Mouse (Mus musculus): ENCODE results near the gene Exd1. TPM values are rescaled to one million over a fixed set of nuclear protein-coding genes. Genes with fewer than 3 reads are reported as not detected.
A peak's percentile ranks its signal among the peaks of the same experiment; 100 is the strongest.

Gene Exd1
- total and polyA plus RNA-seq, 3 experiments, result 0.27 to 0.88 TPM; not detected in 1

- Histone ChIP-seq H3K9ac (ENCODE audit: control insufficient read depth, low read depth, low read length, poor library complexity, severe bottlenecking) (peak overlapping the region; percentile 93), H3K79me2 (ENCODE audit: control insufficient read depth, insufficient read depth, low read length, poor library complexity) (peaks cover 10% of the 10 kb centered on the region), H3K4me1 (ENCODE audit: control insufficient read depth in 1 of 2, insufficient read depth in 2 of 2, low read length in 2 of 2) (peaks cover 0 to 16% of the 10 kb centered on the region in 2 experiments; a peak in 2 of 4 replicates), H3K27ac (ENCODE audit: control insufficient read depth, low read depth, low read length) (peak overlapping the region; percentile 27), H3K4me3 (ENCODE audit: control insufficient read depth in 1 of 2, insufficient read depth in 1 of 2, low read depth in 2 of 2, low read length in 2 of 2) (peak overlapping the region; percentile 88 to 97), H3K27me3 (ENCODE audit: control insufficient read depth in 1 of 2, insufficient read depth in 2 of 2, low read length in 2 of 2) (no peaks in the 10 kb centered on the region), H3K9me3 (replicated peaks; ENCODE audit: insufficient read depth, low read length) (no peaks in the 10 kb centered on the region), H3K36me3 (ENCODE audit: control insufficient read depth in 1 of 2, insufficient read depth in 2 of 2, low read length in 2 of 2) (peaks cover 0 to 21% of the 10 kb centered on the region in 2 experiments; a peak in 2 of 4 replicates)
- TF ChIP-seq ELF1 (IDR thresholded peaks at IDR 0.05; ENCODE audit: low read depth, low read length), result no peak
- TF ChIP-seq CHD2 (IDR thresholded peaks at IDR 0.05; ENCODE audit: low read length), result no peak
- TF ChIP-seq MAX (IDR thresholded peaks at IDR 0.05; ENCODE audit: low read length), result no peak
- no peak for TF ChIP-seq ZNF384 (IDR thresholded peaks at IDR 0.05; ENCODE audit: low read depth, low read length)
- no peak for TF ChIP-seq JUND (IDR thresholded peaks at IDR 0.05; ENCODE audit: low read depth, low read length)
- no peak for DNase-seq (ENCODE audit: low read depth, low spot score)
Observed at GRCm38 (mm10) chr2:119548371-119548660, 889 bp upstream of the Exd1 start.

GRCm38 (mm10) chr2:119546848-119547521, 442 bp downstream of the Exd1 start:
- Histone ChIP-seq H3K4me1 (ENCODE audit: control insufficient read depth in 1 of 2, insufficient read depth in 2 of 2, low read length in 2 of 2) (peaks cover 0 to 16% of the 10 kb centered on the region in 2 experiments; a peak in 2 of 4 replicates), H3K27me3 (ENCODE audit: control insufficient read depth in 1 of 2, insufficient read depth in 2 of 2, low read length in 2 of 2) (no peaks in the 10 kb centered on the region), H3K79me2 (ENCODE audit: control insufficient read depth, insufficient read depth, low read length, poor library complexity) (peaks cover 8% of the 10 kb centered on the region), H3K9me3 (replicated peaks; ENCODE audit: insufficient read depth, low read length) (no peaks in the 10 kb centered on the region), H3K27ac (ENCODE audit: control insufficient read depth, low read depth, low read length) (peak overlapping the region; percentile 83), H3K36me3 (ENCODE audit: control insufficient read depth in 1 of 2, insufficient read depth in 2 of 2, low read length in 2 of 2) (peaks cover 0 to 21% of the 10 kb centered on the region in 2 experiments; a peak in 2 of 4 replicates), H3K9ac (ENCODE audit: control insufficient read depth, low read depth, low read length, poor library complexity, severe bottlenecking) (peak overlapping the region; percentile 74), H3K4me3 (ENCODE audit: control insufficient read depth in 1 of 2, insufficient read depth in 1 of 2, low read depth in 2 of 2, low read length in 2 of 2) (peak overlapping the region; percentile 5 to 97; a peak in 3 of 4 replicates)
- TF ChIP-seq BHLHE40 (IDR thresholded peaks at IDR 0.05; ENCODE audit: borderline replicate concordance, low read depth, low read length) (no peak), TBP (IDR thresholded peaks at IDR 0.05; ENCODE audit: low read depth, low read length) (0 out of 2 replicates have a peak, but pooled peaks have one; percentile 30), CTCF (IDR thresholded peaks at IDR 0.05 in 2 of 3, conservative IDR thresholded peaks at IDR 0.05 in 1 of 3; ENCODE audit: control insufficient read depth in 1 of 3, insufficient read depth in 1 of 3, low read depth in 2 of 3, low read length in 3 of 3, poor library complexity in 1 of 3, severe bottlenecking in 1 of 3) (peak; percentile 80 to 91 (median 84)), POLR2A (IDR thresholded peaks at IDR 0.05; ENCODE audit: control insufficient read depth in 1 of 2, insufficient read depth in 1 of 2, low read depth in 1 of 2, low read length in 2 of 2, poor library complexity in 1 of 2) (peak in 1 of 2 experiments; percentile 63; a peak in 1 of 4 replicates)
- peak; percentile 92 for DNase-seq (ENCODE audit: low read depth, low spot score)

- Histone ChIP-seq H3K9me3 (replicated peaks; ENCODE audit: insufficient read depth, low read length) (no peaks in the 10 kb centered on the region), H3K27ac (ENCODE audit: control insufficient read depth, low read depth, low read length) (no peak overlapping the region), H3K4me3 (ENCODE audit: control insufficient read depth in 1 of 2, insufficient read depth in 1 of 2, low read depth in 2 of 2, low read length in 2 of 2) (no peak overlapping the region), H3K27me3 (ENCODE audit: control insufficient read depth in 1 of 2, insufficient read depth in 2 of 2, low read length in 2 of 2) (no peaks in the 10 kb centered on the region), H3K36me3 (ENCODE audit: control insufficient read depth in 1 of 2, insufficient read depth in 2 of 2, low read length in 2 of 2) (peaks cover 0 to 7% of the 10 kb centered on the region in 2 experiments; a peak in 2 of 4 replicates), H3K79me2 (ENCODE audit: control insufficient read depth, insufficient read depth, low read length, poor library complexity) (peaks cover 5% of the 10 kb centered on the region), H3K9ac (ENCODE audit: control insufficient read depth, low read depth, low read length, poor library complexity, severe bottlenecking) (no peak overlapping the region), H3K4me1 (ENCODE audit: control insufficient read depth in 1 of 2, insufficient read depth in 2 of 2, low read length in 2 of 2) (0 out of 4 replicates have a peak, but pooled peaks cover 0 to 5% of the 10 kb centered on the region in 2 experiments)
- TF ChIP-seq MXI1 (IDR thresholded peaks at IDR 0.05; ENCODE audit: low read depth, low read length) (no peak), MAFK (IDR thresholded peaks at IDR 0.05; ENCODE audit: borderline replicate concordance, low read depth, low read length) (no peak), BHLHE40 (IDR thresholded peaks at IDR 0.05; ENCODE audit: borderline replicate concordance, low read depth, low read length) (no peak), ZMIZ1 (IDR thresholded peaks at IDR 0.05; ENCODE audit: low read depth, low read length) (no peak), POLR2AphosphoS5 (IDR thresholded peaks at IDR 0.05; ENCODE audit: borderline replicate concordance, low read depth, low read length) (no peak), MAZ (IDR thresholded peaks at IDR 0.05; ENCODE audit: low read depth, low read length) (no peak), CHD2 (IDR thresholded peaks at IDR 0.05; ENCODE audit: low read length) (no peak), ZNF384 (IDR thresholded peaks at IDR 0.05; ENCODE audit: low read depth, low read length) (no peak), MEF2A (IDR thresholded peaks at IDR 0.05; ENCODE audit: extremely low read depth, insufficient replicate concordance, low read depth, low read length, poor library complexity, severe bottlenecking) (no peak), SIN3A (IDR thresholded peaks at IDR 0.05; ENCODE audit: low read length) (no peak), RCOR1 (IDR thresholded peaks at IDR 0.05; ENCODE audit: low read depth, low read length) (no peak), RAD21 (IDR thresholded peaks at IDR 0.05; ENCODE audit: low read depth, low read length) (no peak)
- DNase-seq (ENCODE audit: low read depth, low spot score), result no peak
Observed at GRCm38 (mm10) chr2:119543656-119544055, 3.8 kb downstream of the Exd1 start.

All from MEL (cell line).